Mouse (Mus musculus) heart, embryonic 11.5 days (tissue): Measurements from ENCODE around the gene Tubgcp6. TPM values are rescaled to one million over a fixed set of nuclear protein-coding genes. Genes with fewer than 3 reads are reported as not detected.

Experiments used
- ATAC-seq: fragments of 200-750 bp; cut with Nextera tagmentation; replicated peaks from 2 replicates; pipeline ENCODE4 v1.8.0; 2017; ENCODE audit warnings: moderate library complexity; ENCODE audit not compliant: insufficient number of reproducible peaks, low FRiP score, low TSS enrichment
- H3K27ac ChIP-seq: fragments of 300-500 bp; sonication (generic); 2 replicates; pipeline ENCODE4 v1.5.1; 2014; ENCODE audit warnings: mild to moderate bottlenecking, low read depth, low read length
- H3K27me3 ChIP-seq: fragments of 300-500 bp; sonication (generic); 2 replicates; pipeline ENCODE4 v1.6.1; 2014; ENCODE audit warnings: mild to moderate bottlenecking, low read length, mixed read lengths; ENCODE audit not compliant: control insufficient read depth, insufficient read depth
- H3K36me3 ChIP-seq: fragments of 300-500 bp; sonication (generic); 2 replicates; pipeline ENCODE4 v1.6.1; 2014; ENCODE audit warnings: mild to moderate bottlenecking, low read length, moderate library complexity, mixed read lengths; ENCODE audit not compliant: control insufficient read depth, insufficient read depth
- H3K4me1 ChIP-seq: fragments of 300-500 bp; sonication (generic); 2 replicates; pipeline ENCODE4 v1.6.1; 2014; ENCODE audit warnings: low read length; ENCODE audit not compliant: control insufficient read depth, insufficient read depth
- H3K4me2 ChIP-seq: fragments of 300-500 bp; sonication (generic); 2 replicates; pipeline ENCODE4 v1.6.1; 2014; ENCODE audit warnings: mild to moderate bottlenecking, moderate library complexity
- H3K4me3 ChIP-seq: fragments of 300-500 bp; sonication (generic); 2 replicates; pipeline ENCODE4 v1.5.1; 2014; ENCODE audit warnings: low read depth, low read length
- H3K9ac ChIP-seq: fragments of 300-500 bp; sonication (generic); 2 replicates; pipeline ENCODE4 v1.6.1; 2014; ENCODE audit warnings: mild to moderate bottlenecking, low read depth, low read length, moderate library complexity
- H3K9me3 ChIP-seq: fragments of 300-500 bp; sonication (generic); replicated peaks from 2 replicates; pipeline ENCODE4 v1.6.1; 2016; ENCODE audit warnings: low read length; ENCODE audit not compliant: control insufficient read depth
- WGBS: fragments of 180-500 bp; shearing (Covaris S2); extraction: QIAGEN DNeasy Blood & Tissue Kit; methylation state at CpG from one replicate; pipeline ENCODE4 v1.1.7; 2014; ENCODE audit not compliant: insufficient replicate concordance; 5-methylcytosine and 5-hydroxymethylcytosine counted together
- polyA plus RNA-seq: library from polyadenylated mRNA; unstranded; fragments of >200 nt; fragmentation: Nextera tagmentation; extraction: Ambion mirVana; gene quantifications from 2 replicates; pipeline ENCODE4 v1.2.1, GENCODE M21; 2014

The Tubgcp6 gene
- polyA plus RNA-seq, 1 experiment from 2014 or later, result 13.1 TPM

DNA sequence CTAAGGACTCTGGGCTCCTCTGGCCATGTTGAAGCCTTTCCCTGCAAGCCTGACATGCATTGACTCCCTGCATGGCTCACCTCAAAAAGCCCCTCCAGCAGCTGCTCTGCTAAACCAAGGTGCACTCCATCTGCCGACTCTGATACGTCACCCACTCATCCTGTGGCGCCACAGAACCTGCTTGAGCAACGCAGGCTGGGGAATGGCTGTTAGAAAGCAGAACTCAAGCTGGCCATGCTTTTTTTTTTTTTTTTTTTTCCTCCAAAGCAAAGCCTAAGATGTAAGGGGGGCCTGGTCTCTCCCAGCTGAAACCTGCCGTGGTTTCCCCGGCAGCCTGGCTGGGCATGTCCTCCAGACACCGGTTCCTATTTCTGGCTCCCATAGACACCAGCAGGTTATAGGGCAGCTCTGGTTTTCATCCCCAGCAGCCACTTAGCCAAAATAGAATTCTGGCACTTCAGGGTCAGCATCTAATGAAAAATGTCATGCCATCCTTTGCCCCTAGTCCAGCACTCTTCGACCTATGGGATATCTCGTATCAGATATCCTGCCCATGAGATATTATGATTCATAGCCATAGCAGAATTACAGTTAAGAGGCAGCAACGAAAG is 48.8 kb downstream of the Tubgcp6 start:
- peak overlapping the region; percentile 95 for H3K4me2 ChIP-seq
- no peak for ATAC-seq
- H3K9ac ChIP-seq, result peak overlapping the region; percentile 91; the same call in 1 of the 2 replicates
- H3K36me3 ChIP-seq, result no peaks in the 10 kb centered on the region
- 44% methylated on average over 10 of the region's 10 CpGs for WGBS
- no peaks in the 10 kb centered on the region for H3K9me3 ChIP-seq
- peak overlapping the region; percentile 96 for H3K27ac ChIP-seq
- peaks cover 15% of the 10 kb centered on the region for H3K27me3 ChIP-seq
- peaks cover 37% of the 10 kb centered on the region for H3K4me1 ChIP-seq
- H3K4me3 ChIP-seq, result peak overlapping the region; percentile 88; the same call in 1 of the 2 replicates

DNA sequence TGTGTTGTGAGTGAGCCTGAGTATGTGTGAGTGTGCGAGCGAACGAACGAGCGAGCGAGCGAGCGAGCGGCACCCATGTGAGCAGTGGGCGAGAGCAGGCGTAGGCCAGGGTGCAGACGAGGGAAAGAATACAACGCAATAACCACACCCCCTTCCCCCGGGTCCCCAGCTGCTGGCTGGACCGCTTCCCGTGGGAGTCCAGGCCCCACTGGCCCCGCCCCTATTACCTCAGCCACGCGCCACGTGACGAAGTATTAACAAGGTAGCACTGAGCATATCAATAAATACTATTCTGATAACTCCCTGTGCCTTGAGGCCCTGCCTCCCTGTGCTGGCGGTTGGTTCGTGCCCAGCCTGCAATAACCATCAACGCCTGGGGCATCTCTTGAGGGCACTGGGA is 52.3 kb downstream of the Tubgcp6 start:
- Histone ChIP-seq H3K27ac (no peak overlapping the region), H3K4me1 (peaks cover 24% of the 10 kb centered on the region), H3K9me3 (no peaks in the 10 kb centered on the region), H3K36me3 (no peaks in the 10 kb centered on the region), H3K9ac (no peak overlapping the region), H3K4me3 (no peak overlapping the region), H3K27me3 (peaks cover 47% of the 10 kb centered on the region), H3K4me2 (no peak overlapping the region)
- WGBS, result 75% methylated on average over 24 of the region's 24 CpGs
- ATAC-seq, result no peak

DNA sequence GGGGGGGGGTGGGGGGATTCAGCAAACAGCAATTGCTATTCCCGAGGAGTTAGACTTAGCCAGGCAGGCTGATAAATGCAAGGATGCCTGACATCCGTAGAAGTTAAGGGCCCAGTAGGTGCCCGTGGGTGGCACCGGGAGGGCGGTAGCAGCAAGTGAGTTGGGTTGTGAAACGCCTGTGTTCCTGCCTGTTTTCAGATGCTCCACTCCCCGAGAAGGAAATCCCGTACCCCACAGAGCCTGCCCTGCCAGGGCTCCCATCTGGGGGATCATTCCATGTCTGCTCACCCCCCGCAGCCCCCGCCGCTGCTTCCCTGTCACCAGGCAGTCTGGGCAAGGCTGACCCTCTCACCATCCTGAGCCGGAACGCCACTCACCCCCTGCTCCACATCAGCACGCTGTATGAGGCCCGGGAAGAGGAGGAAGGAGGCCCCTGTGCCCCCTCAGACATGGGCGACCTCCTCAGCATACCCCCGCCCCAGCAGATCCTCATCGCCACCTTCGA is 53.5 kb downstream of the Tubgcp6 start:
- H3K27ac ChIP-seq, result no peak overlapping the region
- H3K27me3 ChIP-seq, result peaks cover 49% of the 10 kb centered on the region
- H3K9me3 ChIP-seq, result no peaks in the 10 kb centered on the region
- no peak overlapping the region for H3K9ac ChIP-seq
- H3K4me2 ChIP-seq, result no peak overlapping the region
- no peak for ATAC-seq
- no peaks in the 10 kb centered on the region for H3K36me3 ChIP-seq
- peaks cover 18% of the 10 kb centered on the region for H3K4me1 ChIP-seq
- WGBS, result 68% methylated on average over 19 of the region's 19 CpGs
- no peak overlapping the region for H3K4me3 ChIP-seq

DNA sequence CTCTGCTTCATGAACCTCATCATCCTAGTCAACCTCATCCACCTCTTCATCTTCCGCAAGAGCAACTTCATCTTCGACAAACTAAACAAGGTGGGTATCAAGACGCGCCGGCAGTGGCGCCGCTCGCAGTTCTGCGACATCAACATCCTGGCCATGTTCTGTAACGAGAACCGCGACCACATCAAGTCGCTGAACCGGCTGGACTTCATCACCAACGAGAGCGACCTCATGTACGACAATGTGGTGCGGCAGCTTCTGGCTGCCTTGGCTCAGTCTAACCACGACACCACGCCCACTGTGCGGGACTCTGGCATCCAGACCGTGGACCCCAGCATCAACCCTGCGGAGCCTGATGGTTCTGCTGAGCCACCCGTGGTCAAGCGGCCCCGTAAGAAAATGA is 54.7 kb downstream of the Tubgcp6 start:
- no peak for ATAC-seq
- Histone ChIP-seq H3K4me3 (no peak overlapping the region), H3K4me1 (peaks cover 8% of the 10 kb centered on the region), H3K27ac (no peak overlapping the region), H3K9me3 (no peaks in the 10 kb centered on the region), H3K9ac (no peak overlapping the region), H3K4me2 (peak overlapping the region; percentile 60), H3K36me3 (no peaks in the 10 kb centered on the region), H3K27me3 (peaks cover 51% of the 10 kb centered on the region)
- WGBS, result 20% methylated on average over 26 of the region's 26 CpGs

DNA sequence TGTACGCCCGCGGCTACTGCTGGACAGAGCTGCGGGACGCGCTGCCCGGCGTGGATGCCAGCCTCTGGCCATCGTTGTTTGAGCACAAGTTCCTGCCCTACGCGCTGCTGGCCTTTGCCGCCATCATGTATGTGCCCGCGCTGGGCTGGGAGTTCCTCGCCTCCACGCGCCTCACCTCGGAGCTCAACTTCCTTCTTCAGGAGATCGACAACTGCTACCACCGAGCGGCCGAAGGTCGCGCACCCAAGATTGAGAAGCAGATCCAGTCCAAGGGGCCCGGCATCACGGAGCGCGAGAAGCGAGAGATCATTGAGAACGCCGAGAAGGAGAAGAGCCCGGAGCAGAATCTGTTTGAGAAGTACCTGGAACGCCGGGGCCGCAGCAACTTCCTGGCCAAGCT is 55.3 kb downstream of the Tubgcp6 start:
- H3K4me1 ChIP-seq, result peaks cover 8% of the 10 kb centered on the region; the same call in 1 of the 2 replicates
- peak overlapping the region; percentile 34 for H3K4me3 ChIP-seq
- no peak overlapping the region for H3K27ac ChIP-seq
- no peaks in the 10 kb centered on the region for H3K9me3 ChIP-seq
- WGBS, result 23% methylated on average over 35 of the region's 35 CpGs
- peak overlapping the region; percentile 60 for H3K4me2 ChIP-seq
- H3K36me3 ChIP-seq, result no peaks in the 10 kb centered on the region
- H3K27me3 ChIP-seq, result peaks cover 52% of the 10 kb centered on the region
- ATAC-seq, result no peak
- 0 out of 2 replicates have a peak overlapping the region, but pooled peaks have one; percentile 28 for H3K9ac ChIP-seq

DNA sequence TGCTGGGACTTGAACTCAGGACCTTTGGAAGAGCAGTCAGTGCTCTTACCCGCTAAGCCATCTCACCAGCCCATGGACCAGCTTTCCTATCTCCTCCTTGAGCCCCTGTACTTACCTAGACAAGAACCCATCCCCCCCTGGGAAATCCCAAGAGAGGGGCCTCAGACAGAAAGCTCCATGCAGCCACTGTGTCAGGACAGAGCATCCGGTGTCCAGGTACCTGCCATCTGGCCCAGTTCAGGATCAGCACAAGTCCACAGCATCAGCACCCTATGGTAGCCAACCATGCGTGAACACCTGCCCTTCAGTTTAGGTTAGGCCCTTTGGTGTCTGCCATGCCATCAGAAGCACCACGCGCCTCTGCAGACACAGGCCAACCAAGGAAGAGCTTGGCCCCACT is 58.0 kb downstream of the Tubgcp6 start:
- no peaks in the 10 kb centered on the region for H3K36me3 ChIP-seq
- H3K9ac ChIP-seq, result no peak overlapping the region
- H3K4me3 ChIP-seq, result no peak overlapping the region
- H3K9me3 ChIP-seq, result no peaks in the 10 kb centered on the region
- 83% methylated on average over 5 of the region's 5 CpGs for WGBS
- H3K27me3 ChIP-seq, result peaks cover 65% of the 10 kb centered on the region
- H3K27ac ChIP-seq, result no peak overlapping the region
- H3K4me2 ChIP-seq, result no peak overlapping the region
- ATAC-seq, result no peak
- peaks cover 8% of the 10 kb centered on the region; the same call in 1 of the 2 replicates for H3K4me1 ChIP-seq

DNA sequence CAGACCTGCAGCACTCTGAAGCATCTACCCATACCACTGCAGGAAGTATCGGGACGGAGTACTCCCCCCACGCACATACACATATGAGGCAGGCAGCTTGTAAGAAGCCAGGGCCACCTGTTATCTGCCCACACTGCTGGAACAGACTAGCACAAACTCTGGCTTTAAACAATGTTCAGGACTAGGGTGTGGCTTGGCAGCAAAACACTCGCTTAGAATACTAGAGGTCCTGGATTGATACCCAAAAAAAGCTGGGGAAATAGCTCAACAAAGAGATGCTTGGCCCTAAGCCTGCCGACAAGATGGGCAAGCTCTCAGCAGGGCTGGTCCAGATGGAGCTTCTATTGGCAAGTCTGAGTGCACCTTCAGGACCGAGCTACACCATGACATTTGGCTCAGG is 59.4 kb downstream of the Tubgcp6 start:
- H3K9me3 ChIP-seq, result no peaks in the 10 kb centered on the region
- no peak overlapping the region for H3K4me2 ChIP-seq
- peaks cover 6% of the 10 kb centered on the region; the same call in 1 of the 2 replicates for H3K4me1 ChIP-seq
- H3K9ac ChIP-seq, result no peak overlapping the region
- ATAC-seq, result no peak
- no peak overlapping the region for H3K4me3 ChIP-seq
- H3K27me3 ChIP-seq, result peaks cover 60% of the 10 kb centered on the region
- 75% methylated on average over 6 of the region's 6 CpGs for WGBS
- H3K27ac ChIP-seq, result no peak overlapping the region
- no peaks in the 10 kb centered on the region for H3K36me3 ChIP-seq

DNA sequence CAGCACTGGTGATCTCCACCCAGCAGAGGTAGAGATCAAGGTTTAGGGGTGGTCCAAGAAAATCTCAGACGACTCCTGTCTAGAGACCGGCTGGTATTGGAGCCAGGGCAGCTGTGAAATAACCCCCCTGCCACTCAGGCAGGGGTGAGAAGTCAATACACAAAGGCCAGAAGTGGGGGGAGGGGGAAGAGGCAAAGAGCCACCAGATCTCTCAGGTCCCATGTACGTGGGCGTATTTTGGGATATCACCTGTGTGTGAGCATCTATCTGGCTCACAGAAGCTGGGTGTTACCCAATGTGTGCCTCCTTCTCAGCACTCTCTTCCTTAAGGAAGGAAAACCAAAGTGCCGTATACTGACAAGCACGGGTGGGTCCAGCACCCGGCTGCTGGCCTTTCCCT is 59.9 kb downstream of the Tubgcp6 start:
- H3K27ac ChIP-seq, result no peak overlapping the region
- no peaks in the 10 kb centered on the region for H3K9me3 ChIP-seq
- no peak overlapping the region for H3K9ac ChIP-seq
- peaks cover 3% of the 10 kb centered on the region; the same call in 1 of the 2 replicates for H3K4me1 ChIP-seq
- no peak overlapping the region for H3K4me3 ChIP-seq
- H3K4me2 ChIP-seq, result no peak overlapping the region
- H3K27me3 ChIP-seq, result peaks cover 60% of the 10 kb centered on the region
- no peak for ATAC-seq
- no peaks in the 10 kb centered on the region for H3K36me3 ChIP-seq
- WGBS, result 72% methylated on average over 7 of the region's 7 CpGs

DNA sequence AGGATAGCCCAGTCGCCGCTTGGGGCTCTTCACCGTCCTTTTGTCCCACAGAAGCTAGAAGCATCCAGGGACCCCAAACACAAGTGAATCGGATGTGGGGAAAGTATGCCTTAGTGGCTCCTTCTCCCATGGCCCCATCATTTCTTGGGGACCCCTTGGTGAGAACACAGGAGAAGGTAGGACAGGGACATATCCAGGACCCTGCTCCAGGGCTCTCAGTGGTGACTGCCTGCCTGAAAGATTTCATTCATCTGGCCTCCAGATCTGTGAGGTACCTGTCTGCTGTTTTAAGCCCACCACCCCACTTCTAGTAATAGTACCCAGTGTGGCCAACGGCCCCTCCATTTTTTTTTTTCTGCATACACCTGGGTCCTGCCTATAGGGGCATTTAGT is 60.4 kb downstream of the Tubgcp6 start:
- Histone ChIP-seq H3K4me2 (no peak overlapping the region), H3K27ac (no peak overlapping the region), H3K9ac (no peak overlapping the region), H3K4me1 (peaks cover 3% of the 10 kb centered on the region; the same call in 1 of the 2 replicates), H3K27me3 (peaks cover 55% of the 10 kb centered on the region), H3K4me3 (no peak overlapping the region), H3K36me3 (no peaks in the 10 kb centered on the region), H3K9me3 (no peaks in the 10 kb centered on the region)
- WGBS, result 81% methylated on average over 5 of the region's 5 CpGs
- no peak for ATAC-seq
